Mouse (Mus musculus) liver, embryonic 12.5 days (tissue): ENCODE data around the gene Ipo4. TPM values are rescaled to one million over a fixed set of nuclear protein-coding genes. Genes with fewer than 3 reads are reported as not detected.

Source experiments
- ATAC-seq: fragments of 200-750 bp; cut with Nextera tagmentation; 2 replicates; pipeline ENCODE4 v1.8.0; 2017; ENCODE audit warnings: moderate number of reproducible peaks, mild to moderate bottlenecking, moderate library complexity
- H3K27ac ChIP-seq: fragments of 300-500 bp; sonication (generic); 2 replicates; pipeline ENCODE4 v1.5.1; 2016; ENCODE audit warnings: mild to moderate bottlenecking
- H3K27me3 ChIP-seq: fragments of 300-500 bp; sonication (generic); replicated peaks from 2 replicates; pipeline ENCODE4 v1.6.1; 2016; ENCODE audit warnings: mild to moderate bottlenecking, moderate library complexity
- H3K36me3 ChIP-seq: fragments of 300-500 bp; sonication (generic); 2 replicates; pipeline ENCODE4 v1.6.1; 2016; ENCODE audit warnings: mild to moderate bottlenecking, moderate library complexity
- H3K4me1 ChIP-seq: fragments of 300-500 bp; sonication (generic); 2 replicates; pipeline ENCODE4 v1.6.1; 2016
- H3K4me2 ChIP-seq: fragments of 300-500 bp; sonication (generic); 2 replicates; pipeline ENCODE4 v1.6.1; 2016; ENCODE audit warnings: mild to moderate bottlenecking, moderate library complexity
- H3K4me3 ChIP-seq: fragments of 300-500 bp; sonication (generic); 2 replicates; pipeline ENCODE4 v1.5.1; 2016; ENCODE audit warnings: mild to moderate bottlenecking, moderate library complexity
- H3K9ac ChIP-seq: fragments of 300-500 bp; sonication (generic); 2 replicates; pipeline ENCODE4 v1.6.1; 2016; ENCODE audit warnings: mild to moderate bottlenecking, moderate library complexity
- H3K9me3 ChIP-seq: fragments of 300-500 bp; sonication (generic); replicated peaks from 2 replicates; pipeline ENCODE4 v1.6.1; 2016; ENCODE audit warnings: mild to moderate bottlenecking, moderate library complexity
- WGBS: fragments of 180-500 bp; shearing (Covaris S2); methylation state at CpG from one replicate; pipeline ENCODE4 v1.1.7; 2016; ENCODE audit not compliant: insufficient replicate concordance; 5-methylcytosine and 5-hydroxymethylcytosine counted together
- polyA plus RNA-seq: library from polyadenylated mRNA; unstranded; fragments of >200 nt; fragmentation: Nextera tagmentation; extraction: Ambion mirVana; gene quantifications from 2 replicates; pipeline ENCODE4 v1.2.1, GENCODE M21; 2016

Gene Ipo4
- polyA plus RNA-seq, 1 experiment from 2014 or later = 46.0 TPM

DNA sequence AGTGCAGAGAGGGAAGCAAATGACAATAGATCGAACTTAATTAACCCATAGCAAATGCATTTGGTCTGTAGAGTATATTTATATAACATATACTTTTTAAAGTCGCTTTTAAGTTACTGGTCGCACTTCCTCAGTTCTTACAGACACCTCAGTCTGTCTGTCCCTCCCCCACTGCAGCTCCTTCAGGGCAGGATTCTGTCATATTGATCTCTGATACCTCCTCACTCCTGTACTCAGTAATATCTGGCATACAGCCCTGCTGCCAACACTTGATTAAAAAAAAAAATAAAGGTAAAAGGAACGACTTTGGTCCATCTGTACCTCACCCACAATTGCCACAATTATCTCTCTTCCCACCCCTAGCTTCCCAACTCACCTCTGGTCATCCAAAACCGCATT lies 51.5 kb downstream of the Ipo4 start:
- H3K4me3 ChIP-seq = peak overlapping the region; percentile 80
- peaks cover 77% of the 10 kb centered on the region for H3K4me1 ChIP-seq
- H3K9ac ChIP-seq = peak overlapping the region; percentile 79
- WGBS = 22% methylated on average over 5 of the region's 5 CpGs
- H3K36me3 ChIP-seq = peaks cover 57% of the 10 kb centered on the region
- no peaks in the 10 kb centered on the region for H3K27me3 ChIP-seq
- ATAC-seq = no peak
- H3K27ac ChIP-seq = peak overlapping the region; percentile 97
- peak overlapping the region; percentile 99 for H3K4me2 ChIP-seq
- no peaks in the 10 kb centered on the region for H3K9me3 ChIP-seq

GRCm38 (mm10) chr14:55581981-55582681 lies 53.6 kb downstream of the Ipo4 start:
- Histone ChIP-seq H3K27ac (peak overlapping the region; percentile 49), H3K9me3 (no peaks in the 10 kb centered on the region), H3K4me1 (peaks cover 77% of the 10 kb centered on the region), H3K27me3 (no peaks in the 10 kb centered on the region), H3K4me2 (no peak overlapping the region), H3K4me3 (no peak overlapping the region), H3K36me3 (peaks cover 37% of the 10 kb centered on the region), H3K9ac (no peak overlapping the region)
- ATAC-seq = no peak
- WGBS = 72% methylated on average over 9 of the region's 9 CpGs

DNA sequence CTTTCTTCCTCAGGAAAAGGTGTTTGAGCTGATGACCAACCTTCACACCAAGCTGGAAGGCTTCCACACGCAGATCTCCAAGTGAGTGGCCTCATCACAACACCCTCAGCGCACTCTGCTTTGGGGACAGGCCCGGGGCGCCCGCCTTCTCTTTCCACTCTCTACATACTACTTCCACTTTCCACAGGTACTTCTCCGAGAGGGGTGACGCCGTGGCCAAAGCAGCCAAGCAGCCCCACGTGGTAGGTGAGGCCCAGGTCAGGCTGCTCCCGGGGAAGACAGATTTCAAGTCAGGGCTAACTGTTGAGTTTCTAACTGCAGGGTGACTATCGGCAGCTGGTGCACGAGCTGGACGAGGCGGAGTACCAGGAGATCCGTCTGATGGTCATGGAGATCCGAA lies 55.0 kb downstream of the Ipo4 start:
- no peaks in the 10 kb centered on the region for H3K27me3 ChIP-seq
- no peaks in the 10 kb centered on the region for H3K9me3 ChIP-seq
- no peak for ATAC-seq
- H3K4me3 ChIP-seq = no peak overlapping the region
- 87% methylated on average over 16 of the region's 16 CpGs for WGBS
- no peak overlapping the region for H3K9ac ChIP-seq
- H3K4me2 ChIP-seq = no peak overlapping the region
- H3K36me3 ChIP-seq = peaks cover 34% of the 10 kb centered on the region
- peak overlapping the region; percentile 29; the same call in 1 of the 2 replicates for H3K27ac ChIP-seq
- H3K4me1 ChIP-seq = peaks cover 71% of the 10 kb centered on the region

DNA sequence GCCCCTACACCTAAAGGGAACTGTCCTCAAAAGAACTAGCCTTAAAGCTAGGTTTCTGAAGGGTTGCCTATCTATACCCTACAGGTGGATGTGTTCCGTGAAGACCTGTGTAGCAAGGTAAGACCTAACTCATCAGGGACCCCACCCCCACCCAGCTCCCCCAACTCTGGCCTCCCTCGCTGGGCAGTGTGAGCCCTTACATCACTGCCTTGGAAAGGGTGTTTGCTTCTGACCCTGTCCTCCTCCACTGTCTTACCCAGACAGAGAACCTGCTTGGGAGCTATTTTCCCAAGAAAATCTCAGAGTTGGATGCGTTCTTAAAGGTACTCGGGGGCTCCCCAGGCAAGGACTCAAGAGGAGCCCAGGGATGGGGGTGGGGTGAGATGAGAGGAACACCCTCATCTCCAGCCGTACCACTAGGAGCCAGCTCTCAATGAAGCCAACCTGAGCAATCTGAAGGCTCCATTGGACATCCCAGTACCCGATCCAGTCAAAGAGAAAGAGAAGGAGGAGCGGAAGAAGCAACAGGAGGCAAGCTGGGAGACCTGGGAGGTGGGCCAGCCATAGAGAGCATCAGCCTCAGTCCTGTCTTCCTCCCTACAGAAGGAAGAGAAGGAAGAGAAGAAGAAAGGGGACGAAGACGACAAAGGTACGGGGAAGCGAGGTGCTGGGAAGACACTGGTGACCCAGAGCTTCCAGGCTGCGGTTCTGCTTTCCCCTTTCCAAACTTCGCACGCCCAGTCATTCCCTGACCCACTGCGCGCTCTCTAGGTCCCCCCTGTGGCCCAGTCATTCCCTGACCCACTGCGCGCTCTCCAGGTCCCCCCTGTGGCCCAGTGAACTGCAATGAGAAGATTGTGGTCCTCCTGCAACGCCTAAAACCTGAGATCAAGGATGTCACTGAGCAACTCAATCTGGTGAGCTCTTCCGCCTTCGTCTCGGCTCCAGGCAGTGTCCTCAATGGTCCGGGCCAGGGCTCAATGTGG lies 56.0 kb downstream of the Ipo4 start:
- peaks cover 34% of the 10 kb centered on the region for H3K36me3 ChIP-seq
- peak overlapping the region; percentile 56 for H3K27ac ChIP-seq
- peak overlapping the region; percentile 95; the same call in 1 of the 2 replicates for H3K9ac ChIP-seq
- H3K27me3 ChIP-seq = no peaks in the 10 kb centered on the region
- peaks cover 70% of the 10 kb centered on the region for H3K4me1 ChIP-seq
- no peak for ATAC-seq
- no peaks in the 10 kb centered on the region for H3K9me3 ChIP-seq
- H3K4me3 ChIP-seq = peak overlapping the region; percentile 89
- WGBS = 83% methylated on average over 23 of the region's 23 CpGs
- peak overlapping the region; percentile 85 for H3K4me2 ChIP-seq

- H3K9ac ChIP-seq = peak overlapping the region; percentile 95
- H3K4me2 ChIP-seq = peak overlapping the region; percentile 85
- H3K27me3 ChIP-seq = no peaks in the 10 kb centered on the region
- peak overlapping the region; percentile 80 for H3K27ac ChIP-seq
- no peaks in the 10 kb centered on the region for H3K9me3 ChIP-seq
- peaks cover 60% of the 10 kb centered on the region for H3K4me1 ChIP-seq
- ATAC-seq = peak; percentile 57
- peak overlapping the region; percentile 89 for H3K4me3 ChIP-seq
- WGBS = 15% methylated on average over 6 of the region's 6 CpGs
- H3K36me3 ChIP-seq = peaks cover 34% of the 10 kb centered on the region
These were observed 57.0 kb downstream of the Ipo4 start for GRCm38 (mm10) chr14:55578668-55579269.

DNA sequence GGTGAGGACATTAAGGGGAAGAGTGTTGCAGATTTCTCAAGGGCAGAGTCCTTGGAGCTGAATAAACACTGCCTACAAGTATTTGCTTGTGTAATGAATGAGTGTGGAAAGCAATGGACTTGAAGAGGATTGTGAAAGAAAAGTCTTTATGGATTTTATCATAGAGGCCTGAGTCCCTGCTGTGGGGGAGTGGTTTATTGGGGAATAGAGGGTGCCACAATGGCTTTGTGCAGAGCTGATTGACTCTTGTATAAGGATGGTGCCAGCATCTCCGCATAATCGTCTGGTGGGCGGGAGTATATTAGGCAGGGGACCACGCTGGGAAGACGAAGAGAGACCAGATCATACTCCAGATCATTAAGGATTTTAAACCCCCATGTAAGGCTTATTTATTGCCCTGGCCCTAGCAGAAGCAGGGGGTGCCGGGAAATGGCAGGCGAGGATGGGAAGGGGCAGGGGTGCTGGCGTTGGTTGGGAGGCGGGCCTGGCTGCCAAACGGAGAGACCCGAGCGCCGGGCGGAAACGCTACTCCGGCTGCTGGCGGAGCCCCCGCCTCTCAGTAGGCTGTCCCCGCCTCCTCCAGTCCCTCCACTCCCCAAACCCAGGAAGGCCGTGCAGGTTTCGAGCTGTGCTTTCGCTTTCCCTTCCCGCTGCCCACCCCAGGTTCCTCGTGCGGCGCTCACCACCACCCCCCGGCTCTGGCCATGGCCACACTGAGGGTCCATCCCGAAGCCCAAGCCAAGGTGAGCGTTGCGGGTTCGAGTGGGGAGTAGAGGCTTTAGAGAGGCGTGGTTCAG lies 57.7 kb downstream of the Ipo4 start, which contains the start of gene Psme1:
Gene Psme1 (plus strand): TSS at position 253 of the 797 bp plus-strand sequence.
- Histone ChIP-seq H3K27ac (peak within 1 kb of the TSS; percentile 80), H3K4me2 (peak within 1 kb of the TSS; percentile 85), H3K9ac (peak within 1 kb of the TSS; percentile 95), H3K4me3 (peak within 1 kb of the TSS; percentile 89), H3K4me1 (peaks cover 53% of the 10 kb centered on the region), H3K27me3 (no peaks in the 10 kb centered on the region), H3K36me3 (peaks cover 30% of the 10 kb centered on the region), H3K9me3 (no peaks in the 10 kb centered on the region)
- WGBS = 1% methylated on average over 31 of the region's 32 CpGs
- ATAC-seq = peak; percentile 79

DNA sequence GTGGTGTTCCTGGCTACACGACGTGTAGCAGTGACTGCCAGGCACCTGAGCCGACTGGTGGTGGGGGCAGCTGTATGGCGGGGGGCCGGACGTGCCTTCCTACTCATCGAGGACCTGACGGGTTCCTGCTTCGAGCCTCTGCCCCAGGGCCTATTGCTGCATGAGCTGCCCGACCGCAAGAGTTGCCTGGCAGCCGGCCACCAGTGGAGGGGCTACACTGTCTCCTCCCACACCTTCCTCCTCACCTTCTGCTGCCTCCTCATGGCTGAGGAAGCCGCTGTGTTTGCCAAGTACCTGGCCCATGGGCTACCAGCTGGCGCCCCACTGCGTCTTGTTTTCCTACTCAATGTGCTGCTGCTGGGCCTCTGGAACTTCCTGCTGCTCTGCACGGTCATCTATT lies 59.4 kb downstream of the Ipo4 start:
- Histone ChIP-seq H3K27ac (no peak overlapping the region), H3K27me3 (no peaks in the 10 kb centered on the region), H3K4me1 (peaks cover 48% of the 10 kb centered on the region), H3K36me3 (peaks cover 19% of the 10 kb centered on the region), H3K4me2 (no peak overlapping the region), H3K9me3 (no peaks in the 10 kb centered on the region), H3K9ac (no peak overlapping the region), H3K4me3 (no peak overlapping the region)
- ATAC-seq = no peak
- 76% methylated on average over 16 of the region's 16 CpGs for WGBS

- H3K27me3 ChIP-seq = no peaks in the 10 kb centered on the region
- H3K4me2 ChIP-seq = 0 out of 2 replicates have a peak overlapping the region, but pooled peaks have one; percentile 3
- peaks cover 55% of the 10 kb centered on the region for H3K4me1 ChIP-seq
- peaks cover 16% of the 10 kb centered on the region for H3K36me3 ChIP-seq
- ATAC-seq = no peak
- 61% methylated on average over 13 of the region's 13 CpGs for WGBS
- no peak overlapping the region for H3K4me3 ChIP-seq
- no peaks in the 10 kb centered on the region for H3K9me3 ChIP-seq
- H3K9ac ChIP-seq = no peak overlapping the region; the same call in 1 of the 2 replicates
- no peak overlapping the region for H3K27ac ChIP-seq
These were observed 60.0 kb downstream of the Ipo4 start for GRCm38 (mm10) chr14:55575711-55576110.

Other genes starting within 250 kb of the Ipo4 start
- 76.6 and 77.0 TPM in 2 replicates for gene Dhrs4, start 157.2 kb downstream of the Ipo4 start, polyA plus RNA-seq
- 0.91 and 1.8 TPM in 2 replicates for gene Carmil3, start 145.3 kb downstream of the Ipo4 start, polyA plus RNA-seq
- gene Cpne6, start 125.5 kb downstream of the Ipo4 start, polyA plus RNA-seq = 0.13 TPM in 1 of 2 replicates, not detected in the other
- not detected in 2 replicates for gene Nrl, start 111.0 kb downstream of the Ipo4 start, polyA plus RNA-seq
- gene Pck2, start 95.7 kb downstream of the Ipo4 start, polyA plus RNA-seq = 35.5 and 37.4 TPM in 2 replicates
- 57.1 and 60.3 TPM in 2 replicates for gene Dcaf11, start 76.0 kb downstream of the Ipo4 start, polyA plus RNA-seq
- 1.9 and 2.7 TPM in 2 replicates for gene A730061H03Rik, start 75.6 kb downstream of the Ipo4 start, polyA plus RNA-seq
- 0.63 and 0.75 TPM in 2 replicates for gene Fitm1, start 60.3 kb downstream of the Ipo4 start, polyA plus RNA-seq
- gene Psme1, start 57.8 kb downstream of the Ipo4 start, polyA plus RNA-seq = 108 and 111 TPM in 2 replicates
- gene Emc9, start 50.7 kb downstream of the Ipo4 start, polyA plus RNA-seq = 28.7 and 32.9 TPM in 2 replicates
- gene Psme2, start 44.8 kb downstream of the Ipo4 start, polyA plus RNA-seq = 221 and 222 TPM in 2 replicates
- 14.2 and 15.7 TPM in 2 replicates for gene Rnf31, start 44.2 kb downstream of the Ipo4 start, polyA plus RNA-seq
- gene Irf9, start 32.4 kb downstream of the Ipo4 start, polyA plus RNA-seq = 14.4 and 15.3 TPM in 2 replicates
- 1.8 and 3.2 TPM in 2 replicates for gene Rec8, start 17.9 kb downstream of the Ipo4 start, polyA plus RNA-seq
- gene Gm49378, start 1.9 kb upstream of the Ipo4 start, polyA plus RNA-seq = 1.8 and 2.8 TPM in 2 replicates
- 64.9 and 69.7 TPM in 2 replicates for gene Tm9sf1, start 7.8 kb upstream of the Ipo4 start, polyA plus RNA-seq
- 0.18 and 0.30 TPM in 2 replicates for gene Tssk4, start 14.2 kb upstream of the Ipo4 start, polyA plus RNA-seq
- 27.5 and 28.1 TPM in 2 replicates for gene Mdp1, start 24.6 kb upstream of the Ipo4 start, polyA plus RNA-seq
- gene Gmpr2, start 36.0 kb upstream of the Ipo4 start, polyA plus RNA-seq = 36.8 and 39.1 TPM in 2 replicates
- gene Nedd8, start 36.2 kb upstream of the Ipo4 start, polyA plus RNA-seq = 322 and 329 TPM in 2 replicates
- gene Tinf2, start 45.9 kb upstream of the Ipo4 start, polyA plus RNA-seq = 31.9 and 32.2 TPM in 2 replicates
- gene Tgm1, start 78.0 kb upstream of the Ipo4 start, polyA plus RNA-seq = 1.6 and 2.1 TPM in 2 replicates
- gene Rabggta, start 86.3 kb upstream of the Ipo4 start, polyA plus RNA-seq = 18.3 and 18.9 TPM in 2 replicates
- gene Dhrs1, start 109.7 kb upstream of the Ipo4 start, polyA plus RNA-seq = 34.3 and 35.2 TPM in 2 replicates
- 56.0 and 59.4 TPM in 2 replicates for gene Nop9, start 109.7 kb upstream of the Ipo4 start, polyA plus RNA-seq
- 10.7 and 11.2 TPM in 2 replicates for gene Cideb, start 122.5 kb upstream of the Ipo4 start, polyA plus RNA-seq
- gene Ltb4r2, start 125.5 kb upstream of the Ipo4 start, polyA plus RNA-seq = 1.3 and 1.8 TPM in 2 replicates
- 3.1 and 3.6 TPM in 2 replicates for gene Ltb4r1, start 130.0 kb upstream of the Ipo4 start, polyA plus RNA-seq
- 2.9 and 3.6 TPM in 2 replicates for gene Adcy4, start 148.1 kb upstream of the Ipo4 start, polyA plus RNA-seq
- gene Ripk3, start 152.9 kb upstream of the Ipo4 start, polyA plus RNA-seq = 29.1 and 30.0 TPM in 2 replicates
- gene Nfatc4, start 187.2 kb upstream of the Ipo4 start, polyA plus RNA-seq = 3.3 and 5.3 TPM in 2 replicates
- 7.0 and 8.2 TPM in 2 replicates for gene Nynrin, start 218.1 kb upstream of the Ipo4 start, polyA plus RNA-seq
- 0.25 TPM in 2 replicates for gene Cbln3, start 248.4 kb upstream of the Ipo4 start, polyA plus RNA-seq
- gene Khnyn, start 249.0 kb upstream of the Ipo4 start, polyA plus RNA-seq = 12.8 and 13.0 TPM in 2 replicates